Mouse (Mus musculus) brain, embryonic 14.5 days (tissue): ENCODE results near the gene Txlng.

Source experiments
- CTCF ChIP-seq: fragments of 200-500 bp; IDR thresholded peaks from 2 replicates; pipeline ENCODE4 v1.5.1; 2012; ENCODE audit warnings: inconsistent platforms, mild to moderate bottlenecking, moderate library complexity, borderline replicate concordance; ENCODE audit not compliant: insufficient read depth, insufficient read length; ENCODE audit errors: extremely low read depth
- POLR2A ChIP-seq: fragments of 200-500 bp; IDR thresholded peaks from 2 replicates; pipeline ENCODE4 v1.6.1; 2012; ENCODE audit warnings: mild to moderate bottlenecking, inconsistent platforms, borderline replicate concordance; ENCODE audit not compliant: poor library complexity, insufficient read depth, insufficient read length, severe bottlenecking; ENCODE audit errors: extremely low read depth

- TF ChIP-seq CTCF (peak; percentile 55; the same call in 1 of the 2 replicates), POLR2A (no peak)
Measured at GRCm38 (mm10) chrX:162734997-162735929, 94.0 kb downstream of the Txlng start.
